Mouse (Mus musculus) ES-Bruce4 (cell line): Measurements from ENCODE around the gene Gda. TPM values are rescaled to one million over a fixed set of nuclear protein-coding genes. Genes with fewer than 3 reads are reported as not detected.

Experiments
- H3K27ac ChIP-seq: 2 replicates; pipeline ENCODE4 v1.5.1; 2012; ENCODE audit warnings: low read length, inconsistent platforms; ENCODE audit not compliant: insufficient read depth
- H3K27me3 ChIP-seq: 2 replicates; pipeline ENCODE4 v1.6.1; 2012; ENCODE audit warnings: mild to moderate bottlenecking, low read length, inconsistent platforms; ENCODE audit not compliant: control insufficient read depth, poor library complexity, insufficient read depth, severe bottlenecking
- H3K36me3 ChIP-seq: 2 replicates; pipeline ENCODE4 v1.6.1; 2012; ENCODE audit warnings: inconsistent platforms, mild to moderate bottlenecking, low read length, moderate library complexity; ENCODE audit not compliant: control insufficient read depth, poor library complexity, insufficient read depth, severe bottlenecking
- H3K4me1 ChIP-seq: one replicate; pipeline ENCODE4 v1.8.1; 2011; ENCODE audit warnings: low read length; ENCODE audit not compliant: control insufficient read depth, insufficient read depth
- H3K4me3 ChIP-seq: 2 replicates; pipeline ENCODE4 v1.5.1; 2011; ENCODE audit warnings: low read depth, mild to moderate bottlenecking, low read length
- H3K9ac ChIP-seq: 2 replicates; pipeline ENCODE4 v1.6.1; 2012; ENCODE audit warnings: low read depth, mild to moderate bottlenecking, inconsistent platforms; ENCODE audit not compliant: poor library complexity, severe bottlenecking
- H3K9me3 ChIP-seq: replicated peaks from 2 replicates; pipeline ENCODE4 v1.6.1; 2012; ENCODE audit warnings: mild to moderate bottlenecking, low read length, inconsistent platforms; ENCODE audit not compliant: control insufficient read depth, poor library complexity, insufficient read depth, severe bottlenecking
- CTCF ChIP-seq: IDR thresholded peaks from one replicate; pipeline ENCODE4 v1.8.1; 2011; ENCODE audit warnings: low read depth, low read length
- EP300 ChIP-seq: IDR thresholded peaks from 2 replicates; pipeline ENCODE4 v1.6.1; 2011; ENCODE audit warnings: low read depth, low read length; ENCODE audit not compliant: insufficient read depth
- POLR2A ChIP-seq: IDR thresholded peaks from one replicate; pipeline ENCODE4 v1.8.1; 2011; ENCODE audit warnings: low read length; ENCODE audit not compliant: insufficient read depth
- polyA plus RNA-seq: library from polyadenylated mRNA; stranded (reverse); fragments of >200 nt; gene quantifications from 2 replicates; pipeline ENCODE4 v1.2.4, GENCODE M21; 2011; ENCODE audit warnings: low read depth; ENCODE audit not compliant: missing spikeins, insufficient read depth, insufficient read length

The Gda gene
- polyA plus RNA-seq, 1 experiment: not detected

DNA sequence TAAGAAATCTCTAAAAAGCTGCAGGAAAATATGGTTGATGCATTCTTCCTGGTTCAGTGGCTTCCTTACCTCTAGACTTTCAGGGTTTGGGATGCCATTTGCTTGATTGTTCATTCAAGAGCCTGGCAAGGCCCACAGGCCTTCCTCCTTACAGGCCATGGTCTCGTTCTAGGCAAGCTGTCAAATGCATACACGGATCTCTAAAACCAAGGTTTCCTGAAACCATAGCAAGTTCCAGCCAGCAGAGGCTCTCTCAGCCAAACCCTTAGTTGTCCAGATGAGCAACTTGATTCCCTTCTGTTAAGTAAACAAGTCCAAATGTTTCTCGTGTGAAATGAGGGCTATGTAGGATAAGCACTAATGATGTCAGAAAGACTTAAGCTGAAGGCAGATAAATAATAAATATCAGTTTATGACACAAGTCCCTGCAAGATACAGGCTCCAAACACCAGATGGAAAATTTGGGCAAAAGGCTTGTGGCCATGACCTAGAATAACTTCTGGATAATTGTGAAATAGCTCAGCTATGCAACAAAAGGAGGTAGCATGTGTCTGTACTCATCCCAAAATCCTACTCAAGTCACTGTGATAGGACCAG is 34.0 kb downstream of the Gda start:
- H3K9ac ChIP-seq: no peak overlapping the region
- TF ChIP-seq POLR2A (no peak), EP300 (no peak), CTCF (no peak)
- H3K4me3 ChIP-seq: no peak overlapping the region
- no peaks in the 10 kb centered on the region for H3K9me3 ChIP-seq
- H3K36me3 ChIP-seq: no peaks in the 10 kb centered on the region
- H3K27ac ChIP-seq: no peak overlapping the region
- H3K4me1 ChIP-seq: no peaks in the 10 kb centered on the region
- no peaks in the 10 kb centered on the region for H3K27me3 ChIP-seq

DNA sequence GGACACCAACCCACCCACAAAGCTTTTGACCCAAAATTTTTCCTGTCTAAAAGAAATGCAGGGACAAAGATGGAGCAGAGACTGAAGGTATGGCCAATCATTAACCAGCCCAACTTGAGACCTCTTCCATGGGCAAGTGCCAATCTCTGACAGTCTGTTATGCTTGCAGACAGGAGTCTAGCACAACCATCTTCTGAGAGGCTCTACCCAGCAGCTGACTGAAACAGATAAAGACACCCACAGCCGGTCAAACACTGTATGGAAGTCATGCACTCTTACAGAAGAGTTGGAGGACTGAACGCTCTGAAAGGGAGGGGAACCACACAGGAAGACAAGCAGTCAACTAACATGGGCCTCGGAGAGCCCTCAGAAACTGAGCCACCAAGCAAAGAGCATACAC is 36.7 kb downstream of the Gda start:
- Histone ChIP-seq H3K9ac (no peak overlapping the region), H3K36me3 (no peaks in the 10 kb centered on the region), H3K27ac (no peak overlapping the region), H3K9me3 (no peaks in the 10 kb centered on the region), H3K4me3 (no peak overlapping the region), H3K27me3 (no peaks in the 10 kb centered on the region), H3K4me1 (no peaks in the 10 kb centered on the region)
- no peak for TF ChIP-seq EP300
- no peak for TF ChIP-seq POLR2A
- TF ChIP-seq CTCF: no peak

DNA sequence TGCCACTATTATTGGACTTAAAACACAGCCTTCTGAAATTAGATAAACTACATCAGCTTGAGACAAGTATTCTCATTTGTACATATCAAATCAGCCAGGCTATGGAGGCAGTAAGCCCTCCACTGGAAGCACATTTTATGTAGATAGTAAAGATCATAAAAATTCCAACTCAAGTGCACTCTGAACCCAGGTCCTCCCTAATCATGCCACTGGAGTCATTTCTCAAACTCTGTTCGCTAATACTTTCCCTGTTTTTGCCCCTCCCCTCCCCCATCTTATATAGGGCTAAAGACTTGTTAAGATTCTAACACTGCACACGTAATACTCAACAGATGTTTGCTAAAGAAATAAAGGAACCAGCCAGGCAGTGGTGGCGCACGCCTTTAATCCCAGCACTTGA is 39.9 kb downstream of the Gda start:
- no peaks in the 10 kb centered on the region for H3K9me3 ChIP-seq
- no peak overlapping the region for H3K27ac ChIP-seq
- no peak overlapping the region for H3K9ac ChIP-seq
- no peaks in the 10 kb centered on the region for H3K36me3 ChIP-seq
- no peak overlapping the region for H3K4me3 ChIP-seq
- no peak for TF ChIP-seq CTCF
- TF ChIP-seq POLR2A: no peak
- no peak for TF ChIP-seq EP300
- no peaks in the 10 kb centered on the region for H3K27me3 ChIP-seq
- no peaks in the 10 kb centered on the region for H3K4me1 ChIP-seq

DNA sequence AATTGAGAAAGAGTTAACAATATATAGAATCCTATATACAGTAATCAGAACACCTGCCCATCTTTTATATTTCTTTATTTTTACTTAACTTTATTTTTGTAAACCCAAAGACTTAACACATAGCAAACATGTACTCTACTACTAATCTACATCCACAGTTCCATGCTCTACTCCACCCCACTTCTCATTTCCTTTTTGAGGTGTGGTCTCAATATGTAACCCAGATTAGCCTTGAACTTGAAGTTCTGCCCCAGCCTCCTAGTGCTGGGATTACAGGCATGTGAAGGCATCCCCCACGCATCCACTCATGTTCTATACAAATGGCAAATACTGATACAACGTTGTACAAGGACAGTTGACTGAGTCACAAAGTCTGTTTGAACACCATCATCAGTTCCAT is 40.4 kb downstream of the Gda start:
- Histone ChIP-seq H3K9me3 (no peaks in the 10 kb centered on the region), H3K27me3 (no peaks in the 10 kb centered on the region), H3K27ac (no peak overlapping the region), H3K4me3 (no peak overlapping the region), H3K36me3 (no peaks in the 10 kb centered on the region), H3K4me1 (no peaks in the 10 kb centered on the region), H3K9ac (no peak overlapping the region)
- TF ChIP-seq POLR2A (no peak), CTCF (no peak), EP300 (no peak)

DNA sequence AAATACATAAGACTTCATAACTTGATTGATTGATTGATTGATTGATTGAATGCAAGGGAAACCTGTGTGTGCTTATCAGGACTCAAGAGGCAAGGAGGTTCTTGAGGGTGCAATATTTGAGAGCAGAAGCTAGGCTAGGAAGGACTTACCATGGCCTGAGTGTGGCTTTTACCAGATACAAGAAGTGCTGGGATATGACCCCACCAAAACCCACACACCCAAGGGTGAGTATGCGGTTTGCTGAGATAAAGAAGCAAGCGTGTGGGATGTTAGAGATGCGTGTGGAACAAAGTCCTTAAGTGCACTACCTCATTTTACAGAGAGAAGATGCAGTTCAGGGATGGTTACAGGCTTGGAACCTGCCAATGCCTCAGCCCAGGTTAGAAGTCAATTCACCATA is 41.0 kb downstream of the Gda start:
- TF ChIP-seq CTCF: no peak
- TF ChIP-seq POLR2A: no peak
- TF ChIP-seq EP300: no peak
- H3K4me1 ChIP-seq: no peaks in the 10 kb centered on the region
- H3K27me3 ChIP-seq: no peaks in the 10 kb centered on the region
- no peak overlapping the region for H3K4me3 ChIP-seq
- no peak overlapping the region for H3K9ac ChIP-seq
- no peak overlapping the region for H3K27ac ChIP-seq
- no peaks in the 10 kb centered on the region for H3K9me3 ChIP-seq
- no peaks in the 10 kb centered on the region for H3K36me3 ChIP-seq

DNA sequence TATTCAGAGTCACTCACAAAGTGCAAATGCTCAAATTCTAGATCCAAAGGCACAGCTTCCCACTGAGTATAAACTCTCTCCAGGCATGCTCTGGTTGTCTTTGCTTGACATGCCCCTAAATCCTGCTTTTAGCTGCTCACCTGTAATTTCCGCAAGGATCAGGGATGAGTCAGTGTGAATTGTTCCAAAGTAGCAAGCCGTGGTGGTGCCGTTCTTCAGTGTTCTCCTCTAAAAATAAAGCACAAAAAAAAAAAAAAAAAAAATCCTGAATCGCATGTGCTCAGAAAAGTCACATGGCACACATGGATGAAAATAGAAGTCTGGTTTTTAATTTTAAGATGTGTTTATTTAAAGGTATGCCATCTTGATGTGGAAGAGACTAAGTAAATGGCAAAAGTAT is 47.9 kb downstream of the Gda start:
- H3K27me3 ChIP-seq: no peaks in the 10 kb centered on the region

More for the DNA sequence above, 47.9 kb downstream of the Gda start:
- no peak overlapping the region for H3K27ac ChIP-seq
- H3K4me3 ChIP-seq: no peak overlapping the region
- H3K9ac ChIP-seq: no peak overlapping the region
- no peak for TF ChIP-seq CTCF
- no peak for TF ChIP-seq POLR2A
- TF ChIP-seq EP300: no peak
- no peaks in the 10 kb centered on the region for H3K9me3 ChIP-seq
- no peaks in the 10 kb centered on the region for H3K36me3 ChIP-seq
- no peaks in the 10 kb centered on the region for H3K4me1 ChIP-seq
